Mouse (Mus musculus) cerebellum, adult (tissue): ENCODE measurements around the gene Lbh.

Source experiments
- ATAC-seq: cut with Nextera tagmentation; 2 replicates; pipeline ENCODE4 v1.9.2; 2017; ENCODE audit warnings: mild to moderate bottlenecking, moderate library complexity, mixed read lengths; ENCODE audit not compliant: insufficient number of reproducible peaks, low FRiP score, low TSS enrichment

The Lbh gene

DNA sequence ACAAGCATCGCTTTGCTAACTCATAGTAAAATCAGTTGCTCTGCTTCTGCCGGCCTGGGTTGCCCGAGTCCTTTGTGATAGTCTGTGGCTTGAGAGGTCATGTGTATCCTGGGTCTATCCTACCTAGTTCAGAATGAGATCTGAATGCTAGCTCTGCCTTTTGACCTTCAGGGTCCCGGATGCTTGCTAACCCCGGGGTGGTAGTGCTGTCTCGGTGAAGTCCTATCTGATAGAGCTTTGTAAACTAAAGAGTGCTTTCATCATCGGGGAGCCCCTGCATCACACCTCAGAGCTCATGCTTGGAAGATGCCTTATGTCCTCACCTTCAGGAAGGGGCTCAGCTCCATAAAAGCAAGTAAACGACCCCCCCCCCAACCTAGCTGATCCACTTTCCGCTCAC lies 19.1 kb downstream of the Lbh start:
- no peak for ATAC-seq

DNA sequence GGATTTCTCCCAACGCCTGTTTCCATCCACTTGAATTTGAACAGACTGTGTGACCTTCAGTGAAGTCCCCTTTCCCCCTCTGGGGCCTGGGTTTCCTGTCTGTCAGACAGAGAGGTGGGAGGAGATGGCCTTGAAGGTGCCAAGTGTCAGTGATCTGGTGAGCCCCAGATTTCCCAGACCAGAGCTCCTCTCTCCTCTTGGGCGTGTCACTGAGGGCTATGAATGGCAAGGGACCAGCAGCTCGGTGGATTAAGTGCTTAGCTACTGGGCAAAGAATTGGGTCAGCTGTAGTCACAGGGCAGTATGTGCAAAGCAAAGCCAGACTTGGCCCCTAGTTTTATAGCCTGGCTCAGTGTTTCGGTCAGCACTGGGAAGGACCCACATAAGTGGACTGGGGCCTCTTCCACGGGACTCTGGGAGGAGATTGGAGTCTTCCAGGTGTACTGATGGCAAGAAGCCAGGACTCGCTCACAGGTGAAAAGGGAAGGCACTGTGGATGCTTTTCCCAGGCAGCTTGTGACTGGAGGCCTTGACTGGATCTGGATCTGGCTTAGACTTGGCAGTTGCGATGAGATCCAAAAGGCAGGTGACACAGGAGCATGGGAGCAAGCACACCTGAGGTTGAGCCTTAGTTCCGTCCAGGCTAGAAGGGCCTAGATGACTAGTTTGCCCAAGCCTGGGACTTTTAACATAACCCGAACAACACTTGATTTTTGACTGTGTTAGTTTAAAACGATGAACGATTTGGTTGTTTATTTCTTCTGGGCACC lies 20.1 kb downstream of the Lbh start:
- ATAC-seq: no peak

DNA sequence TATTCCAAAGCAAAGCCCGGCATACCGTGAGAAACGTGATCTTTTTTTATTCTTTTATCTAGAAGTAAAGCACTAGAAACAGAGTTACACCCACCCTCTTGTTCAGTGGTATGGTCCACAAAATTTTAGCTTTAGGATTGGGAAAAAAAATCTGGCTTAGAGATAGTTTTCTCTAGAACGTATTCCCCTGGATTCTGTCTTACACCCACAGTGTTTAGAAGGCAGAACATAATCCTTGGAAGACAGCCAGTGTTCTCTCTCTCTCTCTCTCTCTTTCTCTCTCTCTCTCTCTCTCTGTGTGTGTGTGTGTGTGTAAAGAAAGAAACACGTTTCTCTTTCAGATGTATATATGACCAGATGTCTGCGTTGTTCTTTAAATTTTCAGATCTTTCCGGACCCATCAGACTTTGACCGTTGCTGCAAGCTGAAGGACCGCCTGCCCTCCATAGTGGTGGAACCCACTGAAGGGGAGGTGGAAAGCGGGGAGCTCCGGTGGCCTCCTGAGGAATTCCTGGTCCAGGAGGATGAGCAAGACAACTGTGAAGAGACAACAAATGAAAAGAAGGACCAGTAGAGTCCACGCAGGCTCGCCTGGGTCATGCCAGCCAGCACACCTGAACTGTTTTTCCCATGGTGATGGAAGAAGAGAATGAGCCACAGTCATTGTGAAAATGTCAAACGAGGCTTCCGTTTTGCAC lies 20.9 kb downstream of the Lbh start:
- ATAC-seq: no peak

DNA sequence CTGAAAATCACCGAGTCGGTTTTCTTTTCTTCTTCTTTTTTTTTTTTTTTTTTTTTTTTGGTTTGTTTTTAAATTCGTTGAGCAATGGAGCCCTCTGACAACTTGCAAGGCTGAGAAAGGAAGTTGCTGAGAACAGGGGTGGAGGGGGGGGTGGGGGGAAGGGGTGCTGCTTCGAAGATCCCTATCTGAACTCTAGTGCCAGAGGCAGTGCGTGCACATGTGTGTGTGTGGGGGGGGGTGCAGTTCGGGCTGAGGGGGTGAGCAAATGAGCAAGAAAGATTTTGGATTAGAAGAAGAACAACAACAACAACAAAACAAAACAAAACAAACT lies 21.4 kb downstream of the Lbh start:
- no peak for ATAC-seq

DNA sequence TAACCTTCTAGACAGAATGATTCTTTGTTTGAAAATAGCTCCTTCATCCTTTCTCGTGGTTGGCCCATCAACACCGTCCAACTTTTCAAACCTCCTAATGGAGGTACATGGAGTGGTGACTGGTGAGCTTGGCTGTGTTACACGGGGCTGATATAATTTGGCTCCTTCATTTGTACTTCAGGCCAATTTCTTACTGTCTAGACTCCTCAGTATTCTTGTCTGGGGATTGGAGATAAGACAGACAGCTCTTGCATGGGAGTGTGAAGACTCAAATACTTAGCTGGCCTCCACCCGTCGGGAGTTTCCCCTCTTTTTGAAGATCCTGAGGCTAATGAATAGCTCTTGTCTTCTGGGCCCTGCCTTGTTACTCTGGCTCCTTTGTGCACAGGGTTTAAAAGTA lies 26.3 kb downstream of the Lbh start:
- ATAC-seq: no peak

DNA sequence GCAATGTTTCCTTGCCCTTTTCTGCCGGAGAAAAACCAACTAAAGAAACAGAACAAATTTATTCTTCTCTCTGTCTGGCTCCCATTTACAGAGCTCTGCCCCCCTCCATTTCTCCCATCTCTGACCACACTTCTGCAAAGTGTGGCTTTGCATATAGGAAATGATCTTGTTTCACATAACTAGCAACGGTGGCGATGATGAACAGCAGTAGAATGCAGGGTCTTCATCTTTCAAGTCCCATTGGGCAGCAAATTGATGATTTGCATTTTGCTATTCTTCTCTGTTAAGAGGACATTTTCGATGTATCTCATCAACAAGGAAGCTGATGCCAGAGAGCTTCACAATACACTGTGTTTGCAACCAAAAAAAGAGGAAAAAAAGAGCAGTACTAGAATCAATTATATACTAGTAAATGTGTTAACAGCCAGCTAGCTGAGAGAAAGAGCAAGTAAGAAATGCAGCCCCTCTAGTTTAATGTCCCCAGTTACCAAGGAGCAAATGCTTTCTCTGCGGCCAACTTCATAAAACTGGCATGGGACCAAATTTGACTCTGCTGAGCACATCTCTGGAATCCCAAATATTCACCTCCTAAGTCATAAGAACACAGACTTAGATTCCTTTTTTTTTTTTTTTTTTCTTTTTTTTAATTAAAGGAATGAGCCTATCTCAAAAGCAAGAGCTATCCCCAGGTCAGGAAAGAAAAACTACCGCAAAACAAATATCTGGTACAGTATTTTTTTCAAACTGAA lies 29.2 kb downstream of the Lbh start:
- ATAC-seq: no peak

DNA sequence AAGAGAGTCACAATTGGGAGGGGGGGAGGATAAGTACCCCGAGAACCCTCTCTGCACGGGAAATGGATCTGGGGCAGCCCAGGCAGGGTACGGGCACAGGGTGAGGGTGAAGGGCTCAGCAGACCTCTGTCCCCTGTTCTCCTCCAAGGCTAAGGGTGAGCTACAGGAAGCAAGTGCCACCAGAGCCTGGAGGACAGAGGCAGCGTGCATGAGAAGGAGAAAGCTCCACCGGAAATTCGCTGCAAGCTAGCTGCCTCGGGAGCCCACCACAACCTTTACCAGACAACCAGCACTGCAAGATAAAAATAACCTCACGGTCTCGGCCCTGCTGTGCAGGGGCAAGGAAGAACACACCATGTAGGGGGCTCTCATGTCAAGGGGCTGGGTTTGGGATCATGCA lies 30.0 kb downstream of the Lbh start:
- no peak for ATAC-seq

DNA sequence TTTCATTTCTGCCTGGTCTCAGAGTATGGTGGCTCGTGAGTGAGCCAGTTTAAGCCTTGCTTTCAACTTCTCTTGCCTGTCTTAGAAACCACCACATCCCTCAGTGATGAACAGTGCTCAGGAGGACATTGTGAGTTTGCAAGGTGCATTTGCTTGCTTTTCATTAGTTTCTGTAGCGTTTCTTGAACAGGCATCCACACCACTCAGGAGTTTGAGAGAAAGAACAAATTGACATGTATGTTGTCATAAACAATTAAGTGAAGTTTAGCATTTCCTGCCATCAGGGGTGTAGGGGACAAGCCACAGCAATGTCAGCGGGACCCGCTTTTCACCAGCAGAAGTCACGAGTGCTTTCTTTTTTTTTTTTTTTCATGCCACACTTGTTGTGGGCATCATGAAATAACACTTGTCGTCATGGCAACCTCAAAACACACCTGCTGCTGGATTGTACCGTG lies 31.2 kb downstream of the Lbh start:
- no peak for ATAC-seq

DNA sequence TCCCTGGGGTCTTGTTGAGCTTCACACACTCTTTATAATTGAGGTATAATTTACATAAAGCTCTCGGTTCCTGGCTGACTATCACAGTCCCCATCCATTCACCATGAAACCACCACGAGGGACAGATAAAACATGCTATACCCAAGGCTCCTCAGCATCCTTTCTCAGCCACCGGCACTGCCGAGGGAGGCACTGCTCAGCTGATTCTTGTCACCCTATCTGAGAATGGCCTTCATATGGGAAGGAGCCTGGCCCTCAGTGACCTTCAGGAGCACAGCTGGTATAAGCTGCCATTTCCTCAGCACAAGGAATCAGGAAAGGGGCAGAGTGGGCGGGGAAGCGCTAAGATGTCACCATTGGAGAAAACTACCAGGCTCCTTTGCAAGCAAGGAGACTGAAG lies 33.2 kb downstream of the Lbh start:
- ATAC-seq: no peak

DNA sequence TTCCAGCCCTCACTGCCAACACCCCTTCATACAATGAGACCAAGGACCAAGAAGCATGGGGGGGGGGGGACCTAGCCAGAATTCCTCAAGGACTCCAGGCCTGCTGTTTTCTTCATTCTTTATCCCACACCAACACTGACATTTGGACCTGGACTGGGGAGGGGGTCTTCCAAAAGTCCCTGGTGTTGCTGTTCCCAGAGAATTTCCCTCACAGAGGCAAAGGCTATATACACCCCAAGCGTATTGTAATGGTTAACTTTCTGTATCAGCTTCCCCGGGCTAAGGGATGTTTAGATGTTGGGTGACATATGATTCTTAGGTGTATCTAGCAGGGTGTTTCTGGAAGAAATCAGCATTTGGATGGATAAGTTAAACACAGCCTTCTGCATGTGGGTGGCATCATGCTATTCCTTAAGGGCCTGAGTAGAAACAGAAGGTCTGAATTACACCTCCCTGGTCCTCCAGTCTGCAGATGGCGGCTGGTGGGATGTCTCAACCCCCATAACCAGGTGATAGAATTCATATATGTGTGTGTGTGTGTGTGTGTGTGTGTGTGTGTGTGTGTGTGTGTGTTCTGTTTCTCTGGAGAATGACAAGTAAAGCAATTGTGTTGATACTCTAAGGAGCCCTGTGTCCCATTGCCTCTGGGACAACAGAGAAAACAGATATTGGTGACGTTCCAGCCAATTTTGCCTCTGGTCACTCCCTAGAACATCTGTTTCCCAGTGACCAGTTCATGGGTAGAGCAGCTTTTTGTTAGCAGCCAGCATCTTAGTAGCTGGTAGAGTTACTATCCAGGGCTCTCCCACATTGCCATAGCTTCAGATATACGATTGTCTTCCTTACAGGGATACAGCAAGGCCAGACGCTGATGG lies 35.9 kb downstream of the Lbh start:
- no peak for ATAC-seq

DNA sequence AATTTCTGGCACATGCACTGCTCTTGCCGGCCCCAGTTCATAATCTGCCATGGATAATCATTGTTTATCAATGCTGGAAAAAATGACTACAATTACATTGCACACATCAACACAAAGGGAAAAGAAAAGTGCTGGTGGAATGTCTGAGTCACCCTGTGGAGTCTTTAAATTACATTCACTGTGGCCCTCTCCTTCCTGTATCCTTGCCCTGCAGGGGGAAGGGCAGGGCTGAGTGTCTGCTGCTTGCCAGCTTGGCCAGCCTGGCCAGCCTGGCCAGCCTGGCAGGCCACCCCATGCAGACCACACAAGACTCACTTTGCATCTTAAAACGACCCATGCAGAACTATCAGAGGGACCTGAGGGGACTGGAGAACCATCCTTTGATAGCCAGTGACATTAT lies 37.4 kb downstream of the Lbh start:
- ATAC-seq: no peak

DNA sequence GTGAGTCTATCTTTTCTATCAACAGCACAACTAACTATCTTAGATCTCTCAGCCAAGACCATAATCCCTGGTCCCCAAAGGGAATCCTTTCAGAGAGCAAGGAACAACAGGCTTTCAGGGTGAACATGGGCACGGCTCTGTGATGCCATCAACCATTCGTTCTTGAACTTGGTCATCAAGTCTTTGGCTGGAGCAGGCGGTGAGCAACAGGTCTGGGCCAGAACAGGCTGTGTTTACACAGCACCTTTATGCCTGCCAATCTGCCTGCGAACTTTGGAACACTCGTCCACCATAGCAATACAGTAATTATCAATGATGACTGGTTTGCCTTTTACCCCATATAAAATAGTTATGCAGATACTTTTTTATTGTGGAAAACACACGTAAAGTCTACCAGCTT lies 38.9 kb downstream of the Lbh start:
- ATAC-seq: no peak

DNA sequence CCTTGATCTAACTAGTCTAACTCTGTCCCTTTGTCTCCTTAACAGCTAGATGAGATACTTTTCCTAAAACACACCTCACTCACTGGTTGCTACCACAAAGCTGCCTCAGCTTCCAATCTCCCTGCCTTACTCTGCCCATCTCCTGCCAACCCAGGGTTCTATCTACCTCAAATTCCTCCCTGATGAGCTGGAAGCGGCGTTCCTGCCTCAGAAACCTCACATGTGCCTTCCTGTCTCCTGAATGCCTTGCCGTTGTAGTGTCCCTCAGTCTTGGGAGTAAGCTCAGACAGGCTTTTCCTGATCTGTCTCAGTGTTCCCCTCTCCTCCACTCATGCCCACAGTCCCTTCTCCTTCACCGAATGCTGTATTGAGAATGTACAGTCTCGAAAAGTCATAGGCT lies 40.8 kb downstream of the Lbh start:
- ATAC-seq: no peak

DNA sequence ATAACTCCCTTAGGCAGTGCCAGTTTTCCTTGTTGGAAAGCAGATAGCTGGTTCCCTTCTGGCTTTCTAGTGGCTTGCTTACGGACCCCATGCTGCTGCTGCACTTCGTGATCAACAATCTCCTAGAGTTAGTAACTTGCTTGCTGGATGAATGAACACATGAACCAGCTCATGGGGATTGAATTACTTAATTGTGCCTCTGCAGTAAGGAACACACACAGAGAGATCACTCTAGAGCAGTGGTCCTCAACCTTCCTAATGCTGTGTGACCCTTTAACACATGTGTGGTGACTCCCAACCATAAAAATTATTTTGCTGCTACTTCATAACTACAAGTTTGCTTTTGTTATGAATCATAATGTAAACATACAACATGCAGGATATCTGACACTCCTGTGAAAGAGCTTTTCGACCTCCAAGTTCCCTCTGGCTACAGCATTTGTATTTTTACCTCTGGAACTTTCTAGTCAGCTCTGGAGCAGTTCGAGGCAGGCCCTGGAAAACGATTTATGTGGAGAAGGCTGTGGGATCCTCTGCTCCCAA lies 41.5 kb downstream of the Lbh start:
- no peak for ATAC-seq

DNA sequence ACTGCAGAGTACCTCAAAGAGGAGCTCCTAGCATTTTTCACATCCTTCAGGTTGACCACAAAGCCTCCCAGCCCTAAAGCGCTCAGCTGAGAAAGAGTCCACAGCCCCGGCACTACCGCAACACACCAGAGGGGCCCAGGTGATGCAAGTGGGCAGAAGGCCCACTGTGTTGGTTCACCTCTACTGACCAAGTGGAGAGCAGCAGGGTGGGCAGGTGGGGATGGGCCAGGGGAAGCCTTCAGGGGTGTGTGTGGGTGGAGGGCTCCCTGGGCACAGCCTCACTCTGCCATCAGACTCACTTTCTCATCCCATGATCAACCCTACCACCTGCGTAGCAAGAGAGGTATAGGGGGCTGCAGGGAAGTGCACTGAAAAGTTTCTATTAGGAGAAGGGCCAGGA lies 42.1 kb downstream of the Lbh start:
- no peak for ATAC-seq

DNA sequence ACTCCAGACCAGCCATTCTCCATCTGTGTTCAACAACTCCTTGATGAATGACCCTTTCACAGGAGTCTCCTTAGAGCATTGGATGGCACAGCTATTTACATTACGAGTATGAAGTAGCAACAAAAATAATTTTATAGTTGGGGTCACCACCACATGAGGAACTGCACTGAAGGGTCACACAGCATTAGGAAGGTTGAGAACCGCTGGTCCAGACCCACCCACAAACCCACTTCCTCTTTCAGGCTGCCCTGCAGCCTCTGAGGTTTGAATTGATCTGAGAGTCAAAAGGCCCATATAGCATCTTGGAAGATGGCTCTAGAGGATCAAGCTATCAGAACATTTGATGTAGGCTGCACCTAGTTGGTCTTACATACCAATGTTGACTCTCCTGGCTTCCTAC lies 42.8 kb downstream of the Lbh start:
- ATAC-seq: no peak

DNA sequence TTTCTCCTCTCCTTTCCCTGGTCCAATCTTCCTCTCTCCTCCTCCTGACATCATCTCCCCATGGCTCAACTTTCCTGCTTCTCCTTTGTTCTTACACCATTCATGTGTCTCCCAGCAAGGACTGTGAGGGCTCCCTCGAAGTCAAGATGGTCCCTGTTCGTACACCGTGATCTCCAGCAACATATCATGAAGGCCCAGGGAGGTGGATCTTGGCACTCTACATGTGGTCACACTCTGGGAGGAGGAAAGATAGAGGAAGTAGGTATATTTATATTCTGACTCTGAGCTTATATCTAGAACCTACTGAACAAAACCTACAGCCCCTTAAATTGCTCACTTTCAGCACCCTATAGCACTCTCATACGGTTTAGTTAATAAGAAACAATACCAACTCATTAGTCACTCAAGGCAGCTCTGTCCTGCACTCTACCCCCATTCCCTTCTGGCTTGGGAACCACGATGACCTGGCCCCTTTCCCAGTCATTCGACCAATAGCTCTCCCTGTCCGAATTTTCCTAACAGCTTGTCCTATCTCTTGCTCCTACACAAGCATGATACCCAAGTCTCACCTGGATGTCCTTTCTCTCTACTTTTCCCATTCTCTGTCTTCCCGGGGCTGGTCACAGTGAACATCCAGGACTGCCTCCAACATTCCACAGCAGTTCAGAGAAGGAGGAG lies 44.0 kb downstream of the Lbh start:
- ATAC-seq: no peak

DNA sequence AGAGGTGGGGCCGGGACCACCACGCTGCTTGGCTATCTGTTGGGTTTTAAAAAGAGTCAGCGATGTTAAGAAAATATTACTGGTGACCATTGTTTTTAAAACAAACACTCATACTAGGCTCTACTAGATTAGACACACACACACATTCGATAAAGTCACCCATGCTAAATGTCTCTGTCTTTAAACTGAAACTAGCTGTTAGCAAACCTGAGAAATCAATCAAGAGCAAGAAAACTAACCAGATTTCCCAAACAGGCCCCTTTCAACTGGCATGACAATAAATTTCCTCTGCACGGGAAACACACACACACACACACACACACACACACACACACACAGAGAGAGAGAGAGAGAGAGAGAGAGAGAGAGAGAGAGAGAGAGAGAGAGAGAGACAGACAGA lies 47.6 kb downstream of the Lbh start:
- no peak for ATAC-seq

DNA sequence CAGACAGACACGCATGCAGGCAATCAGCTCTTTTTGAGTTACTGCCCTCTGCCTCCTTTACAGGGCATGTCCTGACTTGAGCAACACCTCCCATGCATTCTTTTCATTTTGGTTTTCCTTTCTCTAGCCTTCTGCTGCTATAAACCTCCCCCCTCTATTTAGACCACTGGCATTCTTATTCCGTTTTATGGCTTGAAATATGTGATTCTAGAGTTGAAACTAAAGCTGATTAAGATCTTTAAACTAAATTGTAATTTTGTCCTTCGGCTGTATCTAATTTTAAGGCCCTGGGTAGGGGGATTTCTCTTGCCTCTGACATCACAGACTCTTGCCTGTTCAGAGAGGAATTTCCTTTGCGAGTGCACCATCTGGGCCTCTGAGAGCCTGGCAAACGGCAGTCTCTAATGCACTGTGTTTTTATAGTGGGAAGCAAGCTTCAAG lies 48.0 kb downstream of the Lbh start:
- no peak for ATAC-seq

DNA sequence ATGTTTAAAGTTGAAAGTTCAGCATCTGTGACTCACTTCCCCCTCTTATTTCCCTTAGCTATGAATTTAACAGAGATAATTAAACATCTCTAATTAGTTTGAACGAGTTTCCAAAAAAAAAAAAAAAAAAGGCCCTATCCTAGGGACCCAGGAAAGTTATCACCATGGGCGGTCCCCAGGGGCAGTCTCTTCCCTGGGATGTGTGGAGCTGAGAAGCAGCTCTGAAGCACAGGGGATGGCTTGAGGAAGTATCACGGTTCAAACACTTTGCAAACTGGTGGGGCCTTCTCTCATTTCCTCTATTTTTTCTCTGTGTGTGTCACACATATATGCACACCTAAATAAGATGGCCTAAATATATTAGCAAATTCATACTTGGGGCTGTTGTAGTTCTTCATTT lies 48.8 kb downstream of the Lbh start:
- ATAC-seq: no peak
